Mouse (Mus musculus): Measurements from ENCODE around the gene Ap1b1.

DNA sequence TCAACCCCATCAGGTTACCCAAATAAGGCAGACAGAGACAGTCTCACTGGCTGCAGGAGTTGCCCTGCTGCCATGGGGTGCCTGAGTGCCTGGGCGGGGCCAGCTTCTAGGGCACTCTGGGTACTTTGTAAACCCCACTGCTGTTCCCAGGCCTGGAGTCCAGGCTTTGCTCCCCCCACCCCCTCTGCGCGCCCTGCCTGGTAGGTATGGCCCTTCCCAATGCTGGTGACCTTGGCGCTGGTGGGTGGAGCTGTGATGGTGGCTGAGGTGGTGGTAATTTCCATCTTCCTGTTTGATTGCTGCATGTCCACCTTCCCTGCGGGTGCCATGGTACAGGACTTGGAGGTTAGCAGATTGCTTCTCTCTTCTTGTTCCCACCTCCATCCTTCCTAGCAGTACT lies 54.0 kb downstream of the Ap1b1 start:
- TF ChIP-seq CTCF (IDR thresholded peaks at IDR 0.05; ENCODE audit: control insufficient read depth, insufficient read depth, insufficient replicate concordance, low read depth, low read length) (no peak), POLR2A (IDR thresholded peaks at IDR 0.05; ENCODE audit: control insufficient read depth, low read depth, low read length) (no peak)

Data from testis, adult 2 months (tissue).